In the genomic region with DNA sequence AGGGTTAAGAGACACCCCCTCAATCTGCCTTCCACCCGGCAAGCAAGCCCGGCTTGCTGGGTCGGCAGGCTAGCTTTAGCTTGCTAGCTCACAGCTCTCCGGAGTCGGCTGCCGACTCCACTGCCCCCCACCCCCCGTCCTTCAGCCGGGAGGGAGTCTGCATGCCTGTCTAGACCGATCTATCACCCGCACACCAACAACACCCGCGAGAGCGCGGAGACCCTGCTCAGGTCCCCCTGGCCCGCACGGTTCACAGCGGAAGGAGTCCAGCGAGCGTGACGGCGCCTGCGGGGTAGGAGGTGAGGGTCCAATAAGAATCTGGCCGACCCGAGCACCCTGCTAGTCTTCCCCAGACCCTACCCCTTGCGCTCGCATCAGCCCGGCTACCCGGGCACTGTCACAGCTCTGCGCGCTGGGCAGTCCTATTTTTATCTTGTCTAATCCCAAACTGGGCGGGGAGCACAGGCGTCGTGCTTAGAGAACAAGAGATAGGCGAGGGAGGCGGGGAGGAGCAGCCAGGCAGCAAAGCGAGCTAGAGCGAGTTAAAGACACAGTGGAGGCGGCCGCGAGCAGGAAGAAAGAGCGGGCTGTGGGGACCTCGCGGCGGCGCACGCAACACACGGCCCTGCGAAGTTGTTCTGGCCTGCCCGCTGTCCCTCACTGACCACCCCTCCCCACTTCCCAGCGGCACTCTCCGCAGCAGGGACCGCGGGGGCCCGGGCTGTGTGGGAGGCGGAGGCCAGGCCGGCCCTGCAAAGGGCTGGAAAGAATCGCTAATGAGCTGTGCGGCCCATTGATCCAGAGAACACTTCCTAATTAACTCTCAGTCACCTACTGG, we compare ENCODE assay signal across 8 mouse cellular contexts.
DNase-seq lines count a peak whose midpoint lies in the region; ATAC-seq and TF ChIP-seq lines count a peak whose summit lies in the region.

No protein-coding gene starts in this region.

- peak overlapping the region; percentile 52 for H3K9ac ChIP-seq in embryonic facial prominence, embryonic 12.5 days
- peak overlapping the region; percentile 87 for H3K9ac ChIP-seq in heart, embryonic 11.5 days (ENCODE audit: low read depth, low read length)
- peak overlapping the region; percentile 46 for H3K9ac ChIP-seq in liver, embryonic 14.5 days (replicated peaks)

- peak; percentile 33 for ATAC-seq in CD4-positive, CD25-positive, alpha-beta regulatory T cell, adult 4 months
- no peak; the same call in 1 of the 2 replicates for ATAC-seq in embryonic facial prominence, embryonic 12.5 days (ENCODE audit: insufficient number of reproducible peaks, insufficient read depth, low FRiP score, low TSS enrichment)
- ATAC-seq in heart, embryonic 11.5 days (replicated peaks; ENCODE audit: insufficient number of reproducible peaks, low FRiP score, low TSS enrichment), result peak; percentile 56
- ATAC-seq in liver, embryonic 14.5 days (ENCODE audit: insufficient read depth), result peak; percentile 65

- TF ChIP-seq POLR2A in testis, adult 2 months (IDR thresholded peaks at IDR 0.05; ENCODE audit: control insufficient read depth, low read depth, low read length), result no peak

- H3K4me2 ChIP-seq in embryonic facial prominence, embryonic 12.5 days (replicated peaks), result peak overlapping the region; percentile 76
- H3K4me2 ChIP-seq in heart, embryonic 11.5 days, result peak overlapping the region; percentile 84
- H3K4me2 ChIP-seq in liver, embryonic 14.5 days (ENCODE audit: low read depth), result peak overlapping the region; percentile 90

- peak overlapping the region; percentile 56 for H3K4me3 ChIP-seq in embryonic facial prominence, embryonic 12.5 days
- peak overlapping the region; percentile 67 for H3K4me3 ChIP-seq in heart, embryonic 11.5 days (ENCODE audit: low read depth, low read length)
- H3K4me3 ChIP-seq in liver, embryonic 14.5 days (ENCODE audit: insufficient read depth in 1 of 2, low read depth in 2 of 2, low read length in 2 of 2), result peak overlapping the region; percentile 66 to 77
- H3K4me3 ChIP-seq in testis, adult 2 months (ENCODE audit: control insufficient read depth, low read depth, low read length), result peak overlapping the region; percentile 85

- no peak for TF ChIP-seq CTCF in liver, embryonic 14.5 days (IDR thresholded peaks at IDR 0.05; ENCODE audit: low read depth)
- TF ChIP-seq CTCF in testis, adult 2 months (IDR thresholded peaks at IDR 0.05; ENCODE audit: control insufficient read depth, insufficient read depth, insufficient replicate concordance, low read depth, low read length), result no peak

- TF ChIP-seq EP300 in liver, embryonic 14.5 days (IDR thresholded peaks at IDR 0.05; ENCODE audit: low read depth), result no peak

- peaks cover 14% of the 10 kb centered on the region for H3K4me1 ChIP-seq in embryonic facial prominence, embryonic 12.5 days
- H3K4me1 ChIP-seq in heart, embryonic 11.5 days (ENCODE audit: control insufficient read depth, insufficient read depth, low read length), result peaks cover 20% of the 10 kb centered on the region
- H3K4me1 ChIP-seq in liver, embryonic 14.5 days (replicated peaks; ENCODE audit: control insufficient read depth in 2 of 2, insufficient read depth in 2 of 2, low read length in 1 of 2), result peaks cover 0 to 5% of the 10 kb centered on the region in 2 experiments; a peak in 2 of 4 replicates
- peaks cover 20% of the 10 kb centered on the region for H3K4me1 ChIP-seq in testis, adult 2 months (ENCODE audit: control insufficient read depth, insufficient read depth, low read length)

- WGBS in embryonic facial prominence, embryonic 12.5 days, result 3% methylated on average over 58 of the region's 58 CpGs
- 1% methylated on average over 54 of the region's 58 CpGs for WGBS in heart, embryonic 11.5 days (ENCODE audit: insufficient replicate concordance)
- WGBS in liver, embryonic 14.5 days (ENCODE audit: insufficient replicate concordance), result 3% methylated on average over 57 of the region's 58 CpGs

- DNase-seq in adrenal gland, postnatal 25 days, result peak; percentile 64
- DNase-seq in kidney, adult 9 months, result peak; percentile 46
- peak; percentile 64 to 74 (median 70) for DNase-seq in liver, embryonic 14.5 days (ENCODE audit: low read depth in 3 of 3, low spot score in 3 of 3)
- peak; percentile 17 for DNase-seq in natural killer cell, adult 2 months (ENCODE audit: low spot score in 2 of 2)

- H3K36me3 ChIP-seq in embryonic facial prominence, embryonic 12.5 days, result no peaks in the 10 kb centered on the region
- no peaks in the 10 kb centered on the region for H3K36me3 ChIP-seq in heart, embryonic 11.5 days (ENCODE audit: control insufficient read depth, insufficient read depth, low read length)
- H3K36me3 ChIP-seq in liver, embryonic 14.5 days (replicated peaks; ENCODE audit: control insufficient read depth, insufficient read depth, low read depth), result no peaks in the 10 kb centered on the region
- no peaks in the 10 kb centered on the region for H3K36me3 ChIP-seq in testis, adult 2 months (ENCODE audit: control insufficient read depth, insufficient read depth, low read length)

- peaks cover 87% of the 10 kb centered on the region for H3K27me3 ChIP-seq in embryonic facial prominence, embryonic 12.5 days
- peaks cover 68% of the 10 kb centered on the region for H3K27me3 ChIP-seq in heart, embryonic 11.5 days (ENCODE audit: control insufficient read depth, insufficient read depth, low read length)
- peaks cover 42% of the 10 kb centered on the region for H3K27me3 ChIP-seq in liver, embryonic 14.5 days (ENCODE audit: control insufficient read depth, insufficient read depth, low read length)
- H3K27me3 ChIP-seq in testis, adult 2 months (ENCODE audit: control insufficient read depth, insufficient read depth, low read length), result no peaks in the 10 kb centered on the region

- no peaks in the 10 kb centered on the region for H3K9me3 ChIP-seq in embryonic facial prominence, embryonic 12.5 days
- no peaks in the 10 kb centered on the region for H3K9me3 ChIP-seq in heart, embryonic 11.5 days (replicated peaks; ENCODE audit: control insufficient read depth, low read length)
- H3K9me3 ChIP-seq in liver, embryonic 14.5 days (ENCODE audit: control insufficient read depth, low read length), result no peaks in the 10 kb centered on the region

- no peak overlapping the region for H3K27ac ChIP-seq in embryonic facial prominence, embryonic 12.5 days
- peak overlapping the region; percentile 73 for H3K27ac ChIP-seq in heart, embryonic 11.5 days (ENCODE audit: low read depth, low read length)
- H3K27ac ChIP-seq in liver, embryonic 14.5 days, result no peak overlapping the region
- 0 out of 2 replicates have a peak overlapping the region, but pooled peaks have one; percentile 21 for H3K27ac ChIP-seq in testis, adult 2 months (ENCODE audit: control insufficient read depth, insufficient read depth, low read depth, low read length)

Comparison
In these comparisons a context has a peak if more than half of its experiments do, and no peak if none do; other contexts are left out.
1. DNase-seq: peak in every context shown above with its lines; median percentile 70 in liver, embryonic 14.5 days; 64 in adrenal gland, postnatal 25 days; 46 in kidney, adult 9 months; 17 in natural killer cell, adult 2 months.
2. H3K27ac ChIP-seq: peak in heart, embryonic 11.5 days (single experiment) and testis, adult 2 months (single experiment); none in embryonic facial prominence, embryonic 12.5 days (single experiment) and liver, embryonic 14.5 days (single experiment).
3. Peak in every context shown above with its lines, with median percentiles within 50 percentile points of each other: H3K4me2 ChIP-seq, H3K4me3 ChIP-seq and H3K9ac ChIP-seq.